Mouse (Mus musculus): ENCODE results near the gene Nubp2. TPM values are rescaled to one million over a fixed set of nuclear protein-coding genes. Genes with fewer than 3 reads are reported as not detected.
A peak's percentile ranks its signal among the peaks of the same experiment; 100 is the strongest.

Gene Nubp2
- polyA plus RNA-seq, 1 experiment from 2014 or later: 55.5 TPM

- Histone ChIP-seq H3K36me3 (ENCODE audit: control insufficient read depth, insufficient read depth) (peaks cover 78% of the 10 kb centered on the region), H3K4me3 (ENCODE audit: low read depth, low read length) (no peak overlapping the region), H3K27ac (ENCODE audit: low read length) (peak overlapping the region; percentile 98), H3K4me1 (ENCODE audit: control insufficient read depth, low read depth, low read length) (peaks cover 30% of the 10 kb centered on the region), H3K9ac (ENCODE audit: low read depth, low read length) (peak overlapping the region; percentile 60; the same call in 1 of the 2 replicates), H3K4me2 (ENCODE audit: low read depth, low read length) (no peak overlapping the region), H3K27me3 (ENCODE audit: control insufficient read depth, insufficient read depth, low read depth, low read length) (no peaks in the 10 kb centered on the region), H3K9me3 (replicated peaks; ENCODE audit: control insufficient read depth, low read length) (no peaks in the 10 kb centered on the region)
- ATAC-seq (ENCODE audit: low read depth): no peak
- WGBS (ENCODE audit: insufficient replicate concordance): 90% methylated on average over 9 of the region's 9 CpGs
Observed at GRCm38 (mm10) chr17:24903767-24904166, 17.6 kb upstream of the Nubp2 start.

DNA sequence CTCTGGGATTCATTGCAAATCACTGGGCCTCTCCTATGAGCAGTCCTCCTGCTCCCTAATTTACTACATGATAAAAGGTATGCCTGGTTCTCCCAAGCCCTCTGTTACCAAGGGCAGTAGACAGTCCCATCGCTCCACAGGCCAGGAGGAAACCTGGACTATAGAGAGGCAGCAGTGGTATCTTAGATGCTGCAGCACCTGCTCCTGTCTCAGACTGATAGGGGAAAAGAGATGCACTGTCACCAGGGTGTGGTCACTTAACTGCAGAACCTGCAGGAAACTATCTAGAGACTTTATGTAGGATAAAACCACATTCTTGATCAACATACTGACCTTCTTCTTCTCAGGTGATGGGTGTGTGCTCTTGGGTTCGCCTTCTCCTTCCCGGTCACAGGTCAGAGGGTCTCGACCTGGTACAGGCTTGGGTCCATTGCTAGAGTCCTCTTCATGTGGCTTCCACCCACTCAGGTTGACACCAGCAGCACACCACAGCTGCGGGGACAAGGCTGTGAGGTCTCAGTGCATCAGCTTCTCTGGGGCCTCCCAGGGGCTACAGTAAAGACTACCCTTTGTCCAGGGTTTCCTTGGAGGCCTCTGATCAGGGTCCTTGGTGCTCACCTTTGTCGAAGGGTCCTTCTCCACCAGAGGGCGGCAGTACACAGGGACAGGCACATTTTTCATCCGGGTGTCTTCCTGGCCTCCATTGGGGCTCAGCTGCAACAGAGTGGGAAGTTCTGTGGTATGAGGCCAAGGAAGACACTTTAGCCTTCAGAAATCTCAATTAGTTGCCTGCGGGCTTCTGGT lies 16.7 kb upstream of the Nubp2 start:
- peak overlapping the region; percentile 33 for H3K4me3 ChIP-seq (ENCODE audit: low read depth, low read length)
- peak overlapping the region; percentile 72 for H3K4me2 ChIP-seq (ENCODE audit: low read depth, low read length)
- peaks cover 33% of the 10 kb centered on the region for H3K4me1 ChIP-seq (ENCODE audit: control insufficient read depth, low read depth, low read length)
- peak; percentile 99 for ATAC-seq (ENCODE audit: low read depth)
- no peaks in the 10 kb centered on the region for H3K27me3 ChIP-seq (ENCODE audit: control insufficient read depth, insufficient read depth, low read depth, low read length)
- WGBS (ENCODE audit: insufficient replicate concordance): 28% methylated on average over 9 of the region's 9 CpGs
- H3K36me3 ChIP-seq (ENCODE audit: control insufficient read depth, insufficient read depth): peaks cover 76% of the 10 kb centered on the region
- no peaks in the 10 kb centered on the region for H3K9me3 ChIP-seq (replicated peaks; ENCODE audit: control insufficient read depth, low read length)
- H3K27ac ChIP-seq (ENCODE audit: low read length): peak overlapping the region; percentile 98
- peak overlapping the region; percentile 60 for H3K9ac ChIP-seq (ENCODE audit: low read depth, low read length)

- Histone ChIP-seq H3K36me3 (ENCODE audit: control insufficient read depth, insufficient read depth) (peaks cover 76% of the 10 kb centered on the region), H3K9me3 (replicated peaks; ENCODE audit: control insufficient read depth, low read length) (no peaks in the 10 kb centered on the region), H3K4me2 (ENCODE audit: low read depth, low read length) (peak overlapping the region; percentile 72), H3K4me1 (ENCODE audit: control insufficient read depth, low read depth, low read length) (peaks cover 40% of the 10 kb centered on the region), H3K27ac (ENCODE audit: low read length) (peak overlapping the region; percentile 98), H3K27me3 (ENCODE audit: control insufficient read depth, insufficient read depth, low read depth, low read length) (no peaks in the 10 kb centered on the region), H3K4me3 (ENCODE audit: low read depth, low read length) (peak overlapping the region; percentile 18), H3K9ac (ENCODE audit: low read depth, low read length) (peak overlapping the region; percentile 17; the same call in 1 of the 2 replicates)
- WGBS (ENCODE audit: insufficient replicate concordance): 78% methylated on average over 5 of the region's 5 CpGs
- no peak for ATAC-seq (ENCODE audit: low read depth)
Observed at GRCm38 (mm10) chr17:24902124-24902523, 16.0 kb upstream of the Nubp2 start.

DNA sequence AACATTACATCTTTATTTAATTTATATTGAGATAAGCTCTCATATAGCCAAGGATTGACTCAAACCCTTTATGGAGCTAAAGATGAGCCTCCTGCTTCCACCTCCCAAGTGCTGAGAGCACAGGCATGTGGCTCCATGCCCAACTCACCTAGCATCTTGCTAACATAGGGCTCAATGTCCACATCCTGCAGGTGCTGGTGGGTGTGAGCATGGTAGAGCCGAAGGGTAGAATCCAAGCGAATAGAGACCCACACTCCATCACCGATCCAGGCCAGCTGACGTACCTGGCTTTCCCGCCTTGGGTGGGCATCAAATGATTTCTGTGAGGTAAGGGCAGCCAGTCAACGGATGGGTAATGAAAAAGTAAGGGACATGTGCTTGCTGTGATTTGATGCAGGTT lies 13.9 kb upstream of the Nubp2 start:
- no peak overlapping the region for H3K4me3 ChIP-seq (ENCODE audit: low read depth, low read length)
- no peaks in the 10 kb centered on the region for H3K9me3 ChIP-seq (replicated peaks; ENCODE audit: control insufficient read depth, low read length)
- no peak overlapping the region for H3K4me2 ChIP-seq (ENCODE audit: low read depth, low read length)
- no peaks in the 10 kb centered on the region for H3K27me3 ChIP-seq (ENCODE audit: control insufficient read depth, insufficient read depth, low read depth, low read length)
- H3K36me3 ChIP-seq (ENCODE audit: control insufficient read depth, insufficient read depth): peaks cover 59% of the 10 kb centered on the region
- ATAC-seq (ENCODE audit: low read depth): no peak
- H3K4me1 ChIP-seq (ENCODE audit: control insufficient read depth, low read depth, low read length): peaks cover 53% of the 10 kb centered on the region
- no peak overlapping the region for H3K27ac ChIP-seq (ENCODE audit: low read length)
- no peak overlapping the region for H3K9ac ChIP-seq (ENCODE audit: low read depth, low read length)
- WGBS (ENCODE audit: insufficient replicate concordance): 92% methylated on average over 6 of the region's 6 CpGs

DNA sequence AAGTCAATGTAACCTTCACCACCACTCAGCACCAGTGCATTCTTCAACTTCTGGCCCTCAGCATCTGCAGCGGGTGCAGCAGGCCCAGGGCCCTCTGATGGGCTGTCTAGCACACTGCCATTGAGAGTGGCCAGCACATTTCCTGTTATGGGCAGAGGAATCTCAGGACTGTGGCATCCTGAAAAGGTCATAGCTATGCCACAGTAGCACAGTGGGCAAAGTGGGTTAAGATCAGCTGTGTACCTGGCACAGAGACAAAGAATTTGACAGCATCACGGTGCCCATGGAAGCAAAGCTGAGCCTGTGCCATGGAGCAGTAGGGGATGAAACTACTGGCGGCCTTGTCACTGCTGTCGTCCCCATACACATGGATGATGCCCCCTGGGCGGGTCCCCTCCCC lies 13.0 kb upstream of the Nubp2 start:
- Histone ChIP-seq H3K9me3 (replicated peaks; ENCODE audit: control insufficient read depth, low read length) (no peaks in the 10 kb centered on the region), H3K36me3 (ENCODE audit: control insufficient read depth, insufficient read depth) (peaks cover 50% of the 10 kb centered on the region), H3K9ac (ENCODE audit: low read depth, low read length) (no peak overlapping the region), H3K27me3 (ENCODE audit: control insufficient read depth, insufficient read depth, low read depth, low read length) (no peaks in the 10 kb centered on the region), H3K27ac (ENCODE audit: low read length) (0 out of 2 replicates have a peak overlapping the region, but pooled peaks have one; percentile 23), H3K4me3 (ENCODE audit: low read depth, low read length) (no peak overlapping the region), H3K4me1 (ENCODE audit: control insufficient read depth, low read depth, low read length) (peaks cover 55% of the 10 kb centered on the region), H3K4me2 (ENCODE audit: low read depth, low read length) (no peak overlapping the region)
- ATAC-seq (ENCODE audit: low read depth): no peak
- 69% methylated on average over 5 of the region's 5 CpGs for WGBS (ENCODE audit: insufficient replicate concordance)

GRCm38 (mm10) chr17:24898041-24898854 lies 12.1 kb upstream of the Nubp2 start:
- H3K36me3 ChIP-seq (ENCODE audit: control insufficient read depth, insufficient read depth): peaks cover 43% of the 10 kb centered on the region
- peak overlapping the region; percentile 35 for H3K27ac ChIP-seq (ENCODE audit: low read length)
- WGBS (ENCODE audit: insufficient replicate concordance): 71% methylated on average over 4 of the region's 4 CpGs
- H3K9ac ChIP-seq (ENCODE audit: low read depth, low read length): no peak overlapping the region; the same call in 1 of the 2 replicates
- no peaks in the 10 kb centered on the region for H3K27me3 ChIP-seq (ENCODE audit: control insufficient read depth, insufficient read depth, low read depth, low read length)
- H3K4me3 ChIP-seq (ENCODE audit: low read depth, low read length): no peak overlapping the region
- ATAC-seq (ENCODE audit: low read depth): no peak
- peaks cover 55% of the 10 kb centered on the region for H3K4me1 ChIP-seq (ENCODE audit: control insufficient read depth, low read depth, low read length)
- no peaks in the 10 kb centered on the region for H3K9me3 ChIP-seq (replicated peaks; ENCODE audit: control insufficient read depth, low read length)
- no peak overlapping the region for H3K4me2 ChIP-seq (ENCODE audit: low read depth, low read length)

DNA sequence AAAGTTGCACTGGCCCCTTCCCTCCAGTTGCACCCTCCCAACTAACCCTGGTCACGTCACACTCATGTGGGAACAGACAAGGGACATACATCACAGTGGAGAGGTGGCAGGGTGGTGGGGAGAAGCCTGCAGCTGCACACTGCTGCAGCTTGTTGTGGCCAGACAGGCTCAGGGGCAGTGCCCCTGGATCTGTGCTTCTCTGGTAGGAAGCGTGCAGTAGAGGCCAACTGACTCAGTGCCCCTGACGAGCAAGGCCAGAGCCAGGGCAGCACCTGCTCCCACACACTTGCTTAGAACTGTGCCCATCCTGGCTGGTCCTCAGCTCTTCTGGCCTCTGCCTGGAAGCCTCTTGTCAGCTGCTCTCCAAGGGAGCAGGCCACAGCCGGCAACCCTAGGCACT lies 11.5 kb upstream of the Nubp2 start:
- peak overlapping the region; percentile 96; the same call in 1 of the 2 replicates for H3K4me3 ChIP-seq (ENCODE audit: low read depth, low read length)
- 80% methylated on average over 4 of the region's 4 CpGs for WGBS (ENCODE audit: insufficient replicate concordance)
- peak overlapping the region; percentile 35 for H3K27ac ChIP-seq (ENCODE audit: low read length)
- peaks cover 48% of the 10 kb centered on the region for H3K36me3 ChIP-seq (ENCODE audit: control insufficient read depth, insufficient read depth)
- peaks cover 51% of the 10 kb centered on the region for H3K4me1 ChIP-seq (ENCODE audit: control insufficient read depth, low read depth, low read length)
- peak overlapping the region; percentile 23; the same call in 1 of the 2 replicates for H3K9ac ChIP-seq (ENCODE audit: low read depth, low read length)
- H3K4me2 ChIP-seq (ENCODE audit: low read depth, low read length): peak overlapping the region; percentile 96
- H3K27me3 ChIP-seq (ENCODE audit: control insufficient read depth, insufficient read depth, low read depth, low read length): no peaks in the 10 kb centered on the region
- no peaks in the 10 kb centered on the region for H3K9me3 ChIP-seq (replicated peaks; ENCODE audit: control insufficient read depth, low read length)
- no peak for ATAC-seq (ENCODE audit: low read depth)

DNA sequence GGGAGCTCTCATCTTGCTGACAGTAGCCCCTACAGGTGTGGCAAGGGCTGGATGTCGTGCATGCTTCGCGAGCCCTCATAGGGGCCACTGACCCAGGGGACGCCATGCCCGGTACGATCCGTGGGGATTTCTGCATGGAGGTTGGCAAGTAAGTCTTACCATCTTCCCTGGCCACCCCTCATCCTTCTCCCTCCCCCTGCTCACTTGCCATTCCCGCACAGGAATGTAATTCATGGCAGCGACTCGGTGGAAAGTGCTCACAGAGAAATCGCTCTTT lies 10.8 kb upstream of the Nubp2 start:
- peak overlapping the region; percentile 96 for H3K4me2 ChIP-seq (ENCODE audit: low read depth, low read length)
- peaks cover 52% of the 10 kb centered on the region for H3K36me3 ChIP-seq (ENCODE audit: control insufficient read depth, insufficient read depth)
- peak overlapping the region; percentile 93 for H3K9ac ChIP-seq (ENCODE audit: low read depth, low read length)
- H3K4me3 ChIP-seq (ENCODE audit: low read depth, low read length): peak overlapping the region; percentile 96
- H3K4me1 ChIP-seq (ENCODE audit: control insufficient read depth, low read depth, low read length): peaks cover 44% of the 10 kb centered on the region
- ATAC-seq (ENCODE audit: low read depth): no peak
- H3K27ac ChIP-seq (ENCODE audit: low read length): peak overlapping the region; percentile 87
- no peaks in the 10 kb centered on the region for H3K27me3 ChIP-seq (ENCODE audit: control insufficient read depth, insufficient read depth, low read depth, low read length)
- 42% methylated on average over 11 of the region's 11 CpGs for WGBS (ENCODE audit: insufficient replicate concordance)
- no peaks in the 10 kb centered on the region for H3K9me3 ChIP-seq (replicated peaks; ENCODE audit: control insufficient read depth, low read length)
